In genomic region chr10:109155768-109156167, GRCm38 (mm10) we compare ENCODE assay signal across 29 mouse cellular contexts.
DNase-seq lines count a peak whose midpoint lies in the region; ATAC-seq and TF ChIP-seq lines count a peak whose summit lies in the region.
"Had no signal": no experiment of that assay in that cellular context is flagged by ENCODE, and none has a peak within 500 bp of the region (broad histone marks: within the 10 kb centered on the region; RNA-seq: fewer than 3 reads in every experiment).

No protein-coding gene starts in this region.

- no peaks in the 10 kb centered on the region for H3K27me3 ChIP-seq in embryonic facial prominence, embryonic 11.5 days (ENCODE audit: control insufficient read depth, insufficient read depth, low read length)
- H3K27me3 ChIP-seq in embryonic facial prominence, embryonic 10.5 days (replicated peaks; ENCODE audit: low read depth, poor library complexity, severe bottlenecking) = no peaks in the 10 kb centered on the region
- H3K27me3 ChIP-seq in neural tube, embryonic 13.5 days = no peaks in the 10 kb centered on the region
- H3K27me3 ChIP-seq in limb, embryonic 14.5 days (ENCODE audit: control insufficient read depth, insufficient read depth, low read length) = no peaks in the 10 kb centered on the region
- no peaks in the 10 kb centered on the region for H3K27me3 ChIP-seq in neural tube, embryonic 15.5 days (replicated peaks)
- no peaks in the 10 kb centered on the region for H3K27me3 ChIP-seq in forebrain, embryonic 16.5 days (replicated peaks; ENCODE audit: control insufficient read depth, insufficient read depth, low read length)
- H3K27me3 ChIP-seq in hindbrain, embryonic 11.5 days (ENCODE audit: control insufficient read depth, insufficient read depth, low read length) = no peaks in the 10 kb centered on the region
- H3K27me3 ChIP-seq: CH12.LX; embryonic facial prominence, embryonic 12.5 days; embryonic facial prominence, embryonic 15.5 days; forebrain, embryonic 12.5 days had no signal

- H3K36me3 ChIP-seq in embryonic facial prominence, embryonic 11.5 days (replicated peaks; ENCODE audit: control insufficient read depth, insufficient read depth, low read depth, low read length) = no peaks in the 10 kb centered on the region
- H3K36me3 ChIP-seq in embryonic facial prominence, embryonic 10.5 days (replicated peaks) = no peaks in the 10 kb centered on the region
- no peaks in the 10 kb centered on the region for H3K36me3 ChIP-seq in neural tube, embryonic 13.5 days
- no peaks in the 10 kb centered on the region for H3K36me3 ChIP-seq in limb, embryonic 14.5 days (ENCODE audit: control insufficient read depth, insufficient read depth, low read length)
- no peaks in the 10 kb centered on the region for H3K36me3 ChIP-seq in neural tube, embryonic 15.5 days
- no peaks in the 10 kb centered on the region for H3K36me3 ChIP-seq in forebrain, embryonic 16.5 days (ENCODE audit: control insufficient read depth, insufficient read depth)
- no peaks in the 10 kb centered on the region for H3K36me3 ChIP-seq in hindbrain, embryonic 11.5 days (ENCODE audit: control insufficient read depth, insufficient read depth, low read length)
- H3K36me3 ChIP-seq: embryonic facial prominence, embryonic 12.5 days; embryonic facial prominence, embryonic 15.5 days; forebrain, embryonic 10.5 days; forebrain, embryonic 12.5 days; G1E had no signal

- no peak for TF ChIP-seq POLR2A in limb, embryonic 14.5 days (IDR thresholded peaks at IDR 0.05; ENCODE audit: borderline replicate concordance, extremely low read depth, insufficient read depth, insufficient read length)

- no peaks in the 10 kb centered on the region for H3K4me1 ChIP-seq in embryonic facial prominence, embryonic 11.5 days (ENCODE audit: control insufficient read depth, insufficient read depth, low read length)
- no peaks in the 10 kb centered on the region for H3K4me1 ChIP-seq in embryonic facial prominence, embryonic 10.5 days
- peaks cover 6% of the 10 kb centered on the region for H3K4me1 ChIP-seq in neural tube, embryonic 13.5 days (replicated peaks)
- H3K4me1 ChIP-seq in limb, embryonic 14.5 days (ENCODE audit: control insufficient read depth, insufficient read depth, low read length) = peaks cover 4% of the 10 kb centered on the region; the same call in 1 of the 2 replicates
- H3K4me1 ChIP-seq in neural tube, embryonic 15.5 days = no peaks in the 10 kb centered on the region
- no peaks in the 10 kb centered on the region for H3K4me1 ChIP-seq in forebrain, embryonic 16.5 days (replicated peaks; ENCODE audit: control insufficient read depth, insufficient read depth, low read length)
- H3K4me1 ChIP-seq in hindbrain, embryonic 11.5 days (replicated peaks; ENCODE audit: control insufficient read depth, insufficient read depth, low read length) = no peaks in the 10 kb centered on the region
- H3K4me1 ChIP-seq: embryonic facial prominence, embryonic 12.5 days; embryonic facial prominence, embryonic 15.5 days; forebrain, embryonic 10.5 days; forebrain, embryonic 12.5 days had no signal

- no peak overlapping the region for H3K4me3 ChIP-seq in embryonic facial prominence, embryonic 11.5 days (ENCODE audit: low read depth, low read length)
- H3K4me3 ChIP-seq in embryonic facial prominence, embryonic 10.5 days = no peak overlapping the region
- H3K4me3 ChIP-seq in neural tube, embryonic 13.5 days = no peak overlapping the region
- no peak overlapping the region for H3K4me3 ChIP-seq in limb, embryonic 14.5 days (replicated peaks; ENCODE audit: low read length)
- H3K4me3 ChIP-seq in neural tube, embryonic 15.5 days (replicated peaks) = no peak overlapping the region
- no peak overlapping the region for H3K4me3 ChIP-seq in forebrain, embryonic 16.5 days (replicated peaks; ENCODE audit: low read length)
- H3K4me3 ChIP-seq in hindbrain, embryonic 11.5 days (ENCODE audit: low read depth, low read length) = no peak overlapping the region
- H3K4me3 ChIP-seq: embryonic facial prominence, embryonic 12.5 days; embryonic facial prominence, embryonic 15.5 days; erythroblast, embryonic 14.5 days; forebrain, embryonic 10.5 days; forebrain, embryonic 12.5 days had no signal

- 73% methylated on average over 5 of the region's 5 CpGs for WGBS in embryonic facial prominence, embryonic 11.5 days
- 88% methylated on average over 5 of the region's 5 CpGs for WGBS in embryonic facial prominence, embryonic 10.5 days
- 52% methylated on average over 5 of the region's 5 CpGs for WGBS in neural tube, embryonic 13.5 days
- 43% methylated on average over 5 of the region's 5 CpGs for WGBS in limb, embryonic 14.5 days
- WGBS in neural tube, embryonic 15.5 days = 51% methylated on average over 5 of the region's 5 CpGs
- 89% methylated on average over 5 of the region's 5 CpGs for WGBS in forebrain, embryonic 16.5 days
- 91% methylated on average over 5 of the region's 5 CpGs for WGBS in hindbrain, embryonic 11.5 days

- H3K9ac ChIP-seq in embryonic facial prominence, embryonic 11.5 days (replicated peaks; ENCODE audit: low read length) = no peak overlapping the region
- no peak overlapping the region for H3K9ac ChIP-seq in neural tube, embryonic 13.5 days
- no peak overlapping the region for H3K9ac ChIP-seq in limb, embryonic 14.5 days (ENCODE audit: low read depth, low read length, severe bottlenecking)
- H3K9ac ChIP-seq in neural tube, embryonic 15.5 days (replicated peaks) = no peak overlapping the region
- no peak overlapping the region for H3K9ac ChIP-seq in forebrain, embryonic 16.5 days (replicated peaks; ENCODE audit: low read depth, low read length)
- no peak overlapping the region for H3K9ac ChIP-seq in hindbrain, embryonic 11.5 days (ENCODE audit: low read depth, low read length)
- H3K9ac ChIP-seq: embryonic facial prominence, embryonic 12.5 days; embryonic facial prominence, embryonic 15.5 days; forebrain, embryonic 12.5 days; forebrain, postnatal 0 days had no signal

- H3K27ac ChIP-seq in embryonic facial prominence, embryonic 11.5 days (replicated peaks; ENCODE audit: low read depth, low read length) = no peak overlapping the region
- no peak overlapping the region for H3K27ac ChIP-seq in embryonic facial prominence, embryonic 10.5 days (replicated peaks)
- peak overlapping the region; percentile 33; the same call in 1 of the 2 replicates for H3K27ac ChIP-seq in neural tube, embryonic 13.5 days (replicated peaks)
- no peak overlapping the region for H3K27ac ChIP-seq in limb, embryonic 14.5 days (replicated peaks; ENCODE audit: low read depth, low read length)
- no peak overlapping the region for H3K27ac ChIP-seq in neural tube, embryonic 15.5 days (replicated peaks)
- H3K27ac ChIP-seq in forebrain, embryonic 16.5 days (ENCODE audit: low read length) = no peak overlapping the region
- H3K27ac ChIP-seq in hindbrain, embryonic 11.5 days (ENCODE audit: low read depth, low read length) = no peak overlapping the region
- H3K27ac ChIP-seq: embryonic facial prominence, embryonic 12.5 days; embryonic facial prominence, embryonic 15.5 days; forebrain, embryonic 10.5 days; forebrain, embryonic 12.5 days had no signal

- H3K9me3 ChIP-seq in embryonic facial prominence, embryonic 11.5 days (replicated peaks; ENCODE audit: control insufficient read depth, low read length) = no peaks in the 10 kb centered on the region
- H3K9me3 ChIP-seq in embryonic facial prominence, embryonic 10.5 days = no peaks in the 10 kb centered on the region
- H3K9me3 ChIP-seq in neural tube, embryonic 13.5 days = no peaks in the 10 kb centered on the region
- no peaks in the 10 kb centered on the region for H3K9me3 ChIP-seq in limb, embryonic 14.5 days (ENCODE audit: control insufficient read depth, low read length)
- no peaks in the 10 kb centered on the region for H3K9me3 ChIP-seq in neural tube, embryonic 15.5 days (replicated peaks)
- H3K9me3 ChIP-seq in forebrain, embryonic 16.5 days (ENCODE audit: control insufficient read depth, low read length) = no peaks in the 10 kb centered on the region
- no peaks in the 10 kb centered on the region for H3K9me3 ChIP-seq in hindbrain, embryonic 11.5 days (ENCODE audit: control insufficient read depth, low read length)
- H3K9me3 ChIP-seq: embryonic facial prominence, embryonic 12.5 days; embryonic facial prominence, embryonic 15.5 days; forebrain, embryonic 10.5 days; forebrain, embryonic 12.5 days; G1E had no signal

- no peak for ATAC-seq in embryonic facial prominence, embryonic 11.5 days (replicated peaks; ENCODE audit: insufficient number of reproducible peaks, low FRiP score, low TSS enrichment, low read depth)
- peak; percentile 50 for ATAC-seq in neural tube, embryonic 13.5 days (ENCODE audit: low read depth)
- ATAC-seq in limb, embryonic 14.5 days (ENCODE audit: low FRiP score, low read depth) = no peak
- peak; percentile 74 for ATAC-seq in neural tube, embryonic 15.5 days (ENCODE audit: low FRiP score)
- ATAC-seq in forebrain, embryonic 16.5 days = no peak
- ATAC-seq in hindbrain, embryonic 11.5 days (ENCODE audit: low FRiP score) = no peak
- ATAC-seq: activated CD4-positive, CD25-positive, alpha-beta regulatory T cell, adult 4 months; CD4-positive, CD25-positive, alpha-beta regulatory T cell, adult 4 months; forebrain, embryonic 14.5 days; forebrain, postnatal 0 days; Patski had no signal

- no peak overlapping the region for H3K4me2 ChIP-seq in embryonic facial prominence, embryonic 11.5 days (ENCODE audit: low read depth, low read length)
- no peak overlapping the region for H3K4me2 ChIP-seq in neural tube, embryonic 13.5 days
- H3K4me2 ChIP-seq in limb, embryonic 14.5 days (replicated peaks; ENCODE audit: low read depth, low read length, severe bottlenecking) = no peak overlapping the region
- no peak overlapping the region for H3K4me2 ChIP-seq in neural tube, embryonic 15.5 days
- no peak overlapping the region for H3K4me2 ChIP-seq in forebrain, embryonic 16.5 days (ENCODE audit: low read length)
- H3K4me2 ChIP-seq in hindbrain, embryonic 11.5 days (replicated peaks; ENCODE audit: low read depth, low read length) = no peak overlapping the region
- H3K4me2 ChIP-seq: embryonic facial prominence, embryonic 12.5 days; embryonic facial prominence, embryonic 15.5 days; forebrain, embryonic 12.5 days had no signal

- DNase-seq in embryonic facial prominence, embryonic 11.5 days (ENCODE audit: low spot score) = peak; percentile 2
- no peak for DNase-seq in embryonic facial prominence, embryonic 10.5 days (ENCODE audit: low spot score)
- DNase-seq in neural tube, embryonic 10.5 days (ENCODE audit: extremely low spot score, low spot score) = no peak
- peak; percentile 41 for DNase-seq in limb, embryonic 14.5 days (ENCODE audit: low spot score)
- DNase-seq in hindbrain, embryonic 11.5 days (ENCODE audit: low spot score) = no peak
- DNase-seq: adrenal gland, adult 8-10 months; adrenal gland, postnatal 14 days; adrenal gland, postnatal 36 days; B cell, adult 2 months; cerebellum, adult 11-12 months; cerebellum, adult 2 months; cerebellum, adult 9-10 months; cerebellum, postnatal 10 days; cerebellum, postnatal 25 days; forebrain, postnatal 0 days had no signal

Comparison
In these comparisons a context has a peak if more than half of its experiments do, and no peak if none do; other contexts are left out.
1. DNase-seq: peak in embryonic facial prominence, embryonic 11.5 days (single experiment) and limb, embryonic 14.5 days (single experiment); none in embryonic facial prominence, embryonic 10.5 days (single experiment), neural tube, embryonic 10.5 days (single experiment) and hindbrain, embryonic 11.5 days (single experiment).
2. ATAC-seq: peak in neural tube, embryonic 13.5 days (single experiment) and neural tube, embryonic 15.5 days (single experiment); none in embryonic facial prominence, embryonic 11.5 days (single experiment), limb, embryonic 14.5 days (single experiment), forebrain, embryonic 16.5 days (single experiment) and hindbrain, embryonic 11.5 days (single experiment).